Mouse (Mus musculus): ENCODE data around the gene Map4k1. TPM values are rescaled to one million over a fixed set of nuclear protein-coding genes. Genes with fewer than 3 reads are reported as not detected.
A peak's percentile ranks its signal among the peaks of the same experiment; 100 is the strongest.

Map4k1 gene
- polyA plus RNA-seq, 1 experiment from 2014 or later = 10.0 TPM

GRCm38 (mm10) chr7:28969672-28970394 is 12.0 kb upstream of the Map4k1 start:
- no peaks in the 10 kb centered on the region for H3K9me3 ChIP-seq (ENCODE audit: control insufficient read depth, low read length)
- no peaks in the 10 kb centered on the region for H3K27me3 ChIP-seq (replicated peaks; ENCODE audit: control insufficient read depth, insufficient read depth, low read length)
- no peak overlapping the region for H3K4me2 ChIP-seq (ENCODE audit: low read length)
- H3K36me3 ChIP-seq (ENCODE audit: control insufficient read depth, insufficient read depth) = peaks cover 13% of the 10 kb centered on the region
- no peak for ATAC-seq
- 83% methylated on average over 12 of the region's 12 CpGs for WGBS
- H3K27ac ChIP-seq (ENCODE audit: low read length) = no peak overlapping the region
- peaks cover 4% of the 10 kb centered on the region; the same call in 1 of the 2 replicates for H3K4me1 ChIP-seq (replicated peaks; ENCODE audit: control insufficient read depth, insufficient read depth, low read length)
- H3K9ac ChIP-seq (replicated peaks; ENCODE audit: low read depth, low read length) = no peak overlapping the region
- H3K4me3 ChIP-seq (replicated peaks; ENCODE audit: low read length) = no peak overlapping the region

- Histone ChIP-seq H3K9me3 (ENCODE audit: control insufficient read depth, low read length) (no peaks in the 10 kb centered on the region), H3K9ac (replicated peaks; ENCODE audit: low read depth, low read length) (no peak overlapping the region), H3K4me2 (ENCODE audit: low read length) (no peak overlapping the region), H3K4me3 (replicated peaks; ENCODE audit: low read length) (no peak overlapping the region), H3K4me1 (replicated peaks; ENCODE audit: control insufficient read depth, insufficient read depth, low read length) (peaks cover 4% of the 10 kb centered on the region; the same call in 1 of the 2 replicates), H3K36me3 (ENCODE audit: control insufficient read depth, insufficient read depth) (peaks cover 13% of the 10 kb centered on the region), H3K27ac (ENCODE audit: low read length) (no peak overlapping the region), H3K27me3 (replicated peaks; ENCODE audit: control insufficient read depth, insufficient read depth, low read length) (no peaks in the 10 kb centered on the region)
- no peak for ATAC-seq
- whole genome bisulfite sequencing = 88% methylated on average over 7 of the region's 7 CpGs
Measured at GRCm38 (mm10) chr7:28971029-28971428, 10.8 kb upstream of the Map4k1 start.

GRCm38 (mm10) chr7:28971770-28972269 is 10.0 kb upstream of the Map4k1 start:
- Histone ChIP-seq H3K9me3 (ENCODE audit: control insufficient read depth, low read length) (no peaks in the 10 kb centered on the region), H3K36me3 (ENCODE audit: control insufficient read depth, insufficient read depth) (peaks cover 18% of the 10 kb centered on the region), H3K27me3 (replicated peaks; ENCODE audit: control insufficient read depth, insufficient read depth, low read length) (no peaks in the 10 kb centered on the region), H3K9ac (replicated peaks; ENCODE audit: low read depth, low read length) (no peak overlapping the region), H3K4me3 (replicated peaks; ENCODE audit: low read length) (no peak overlapping the region), H3K4me1 (replicated peaks; ENCODE audit: control insufficient read depth, insufficient read depth, low read length) (peaks cover 4% of the 10 kb centered on the region; the same call in 1 of the 2 replicates), H3K4me2 (ENCODE audit: low read length) (no peak overlapping the region), H3K27ac (ENCODE audit: low read length) (no peak overlapping the region)
- ATAC-seq = no peak
- WGBS = 66% methylated on average over 6 of the region's 6 CpGs

GRCm38 (mm10) chr7:28972542-28972985 is 9.3 kb upstream of the Map4k1 start:
- no peak overlapping the region for H3K4me2 ChIP-seq (ENCODE audit: low read length)
- WGBS = 71% methylated on average over 8 of the region's 8 CpGs
- ATAC-seq = no peak
- H3K4me3 ChIP-seq (replicated peaks; ENCODE audit: low read length) = no peak overlapping the region
- H3K9ac ChIP-seq (replicated peaks; ENCODE audit: low read depth, low read length) = no peak overlapping the region
- no peak overlapping the region for H3K27ac ChIP-seq (ENCODE audit: low read length)
- H3K4me1 ChIP-seq (replicated peaks; ENCODE audit: control insufficient read depth, insufficient read depth, low read length) = peaks cover 4% of the 10 kb centered on the region; the same call in 1 of the 2 replicates
- H3K9me3 ChIP-seq (ENCODE audit: control insufficient read depth, low read length) = no peaks in the 10 kb centered on the region
- H3K27me3 ChIP-seq (replicated peaks; ENCODE audit: control insufficient read depth, insufficient read depth, low read length) = no peaks in the 10 kb centered on the region
- peaks cover 24% of the 10 kb centered on the region for H3K36me3 ChIP-seq (ENCODE audit: control insufficient read depth, insufficient read depth)

GRCm38 (mm10) chr7:28973025-28973424 is 8.8 kb upstream of the Map4k1 start:
- Histone ChIP-seq H3K4me2 (ENCODE audit: low read length) (no peak overlapping the region), H3K9ac (replicated peaks; ENCODE audit: low read depth, low read length) (no peak overlapping the region), H3K9me3 (ENCODE audit: control insufficient read depth, low read length) (no peaks in the 10 kb centered on the region), H3K4me1 (replicated peaks; ENCODE audit: control insufficient read depth, insufficient read depth, low read length) (peaks cover 4% of the 10 kb centered on the region; the same call in 1 of the 2 replicates), H3K4me3 (replicated peaks; ENCODE audit: low read length) (no peak overlapping the region), H3K27ac (ENCODE audit: low read length) (no peak overlapping the region), H3K36me3 (ENCODE audit: control insufficient read depth, insufficient read depth) (peaks cover 28% of the 10 kb centered on the region), H3K27me3 (replicated peaks; ENCODE audit: control insufficient read depth, insufficient read depth, low read length) (no peaks in the 10 kb centered on the region)
- 82% methylated on average over 8 of the region's 8 CpGs for WGBS
- ATAC-seq = no peak

GRCm38 (mm10) chr7:28977556-28977955 is 4.3 kb upstream of the Map4k1 start:
- 87% methylated on average over 9 of the region's 9 CpGs for WGBS
- Histone ChIP-seq H3K9me3 (ENCODE audit: control insufficient read depth, low read length) (no peaks in the 10 kb centered on the region), H3K27me3 (replicated peaks; ENCODE audit: control insufficient read depth, insufficient read depth, low read length) (no peaks in the 10 kb centered on the region), H3K27ac (ENCODE audit: low read length) (no peak overlapping the region), H3K36me3 (ENCODE audit: control insufficient read depth, insufficient read depth) (peaks cover 24% of the 10 kb centered on the region), H3K4me1 (replicated peaks; ENCODE audit: control insufficient read depth, insufficient read depth, low read length) (peaks cover 12% of the 10 kb centered on the region), H3K4me3 (replicated peaks; ENCODE audit: low read length) (no peak overlapping the region), H3K4me2 (ENCODE audit: low read length) (no peak overlapping the region), H3K9ac (replicated peaks; ENCODE audit: low read depth, low read length) (no peak overlapping the region)
- no peak for ATAC-seq

GRCm38 (mm10) chr7:28982274-28983013 is 594 bp downstream of the Map4k1 start:
- peak overlapping the region; percentile 59 for H3K9ac ChIP-seq (replicated peaks; ENCODE audit: low read depth, low read length)
- H3K27me3 ChIP-seq (replicated peaks; ENCODE audit: control insufficient read depth, insufficient read depth, low read length) = no peaks in the 10 kb centered on the region
- peak overlapping the region; percentile 47 for H3K27ac ChIP-seq (ENCODE audit: low read length)
- ATAC-seq = peak; percentile 55
- H3K36me3 ChIP-seq (ENCODE audit: control insufficient read depth, insufficient read depth) = peaks cover 5% of the 10 kb centered on the region
- peak overlapping the region; percentile 50 for H3K4me3 ChIP-seq (replicated peaks; ENCODE audit: low read length)
- peaks cover 13% of the 10 kb centered on the region for H3K4me1 ChIP-seq (replicated peaks; ENCODE audit: control insufficient read depth, insufficient read depth, low read length)
- no peaks in the 10 kb centered on the region for H3K9me3 ChIP-seq (ENCODE audit: control insufficient read depth, low read length)
- 15% methylated on average over 19 of the region's 19 CpGs for WGBS
- H3K4me2 ChIP-seq (ENCODE audit: low read length) = peak overlapping the region; percentile 74

GRCm38 (mm10) chr7:28983141-28983564 is 1.3 kb downstream of the Map4k1 start:
- WGBS = 69% methylated on average over 11 of the region's 11 CpGs
- Histone ChIP-seq H3K27ac (ENCODE audit: low read length) (no peak overlapping the region), H3K27me3 (replicated peaks; ENCODE audit: control insufficient read depth, insufficient read depth, low read length) (no peaks in the 10 kb centered on the region), H3K9ac (replicated peaks; ENCODE audit: low read depth, low read length) (no peak overlapping the region), H3K4me2 (ENCODE audit: low read length) (no peak overlapping the region), H3K9me3 (ENCODE audit: control insufficient read depth, low read length) (no peaks in the 10 kb centered on the region), H3K4me3 (replicated peaks; ENCODE audit: low read length) (no peak overlapping the region), H3K4me1 (replicated peaks; ENCODE audit: control insufficient read depth, insufficient read depth, low read length) (peaks cover 13% of the 10 kb centered on the region), H3K36me3 (ENCODE audit: control insufficient read depth, insufficient read depth) (no peaks in the 10 kb centered on the region; the same call in 1 of the 2 replicates)
- ATAC-seq = no peak

GRCm38 (mm10) chr7:28983849-28984248 is 2.0 kb downstream of the Map4k1 start:
- Histone ChIP-seq H3K9ac (replicated peaks; ENCODE audit: low read depth, low read length) (no peak overlapping the region), H3K4me3 (replicated peaks; ENCODE audit: low read length) (no peak overlapping the region), H3K9me3 (ENCODE audit: control insufficient read depth, low read length) (no peaks in the 10 kb centered on the region), H3K4me1 (replicated peaks; ENCODE audit: control insufficient read depth, insufficient read depth, low read length) (peaks cover 13% of the 10 kb centered on the region), H3K27me3 (replicated peaks; ENCODE audit: control insufficient read depth, insufficient read depth, low read length) (no peaks in the 10 kb centered on the region), H3K36me3 (ENCODE audit: control insufficient read depth, insufficient read depth) (no peaks in the 10 kb centered on the region), H3K27ac (ENCODE audit: low read length) (no peak overlapping the region), H3K4me2 (ENCODE audit: low read length) (no peak overlapping the region)
- no peak for ATAC-seq
- WGBS = 79% methylated on average over 4 of the region's 4 CpGs
